Mouse (Mus musculus): ENCODE measurements around the gene Mcrip1. TPM values are rescaled to one million over a fixed set of nuclear protein-coding genes. Genes with fewer than 3 reads are reported as not detected.

The Mcrip1 gene
- 192 and 196 TPM in 2 replicates for polyA plus RNA-seq (2012; rRNA removed)

DNA sequence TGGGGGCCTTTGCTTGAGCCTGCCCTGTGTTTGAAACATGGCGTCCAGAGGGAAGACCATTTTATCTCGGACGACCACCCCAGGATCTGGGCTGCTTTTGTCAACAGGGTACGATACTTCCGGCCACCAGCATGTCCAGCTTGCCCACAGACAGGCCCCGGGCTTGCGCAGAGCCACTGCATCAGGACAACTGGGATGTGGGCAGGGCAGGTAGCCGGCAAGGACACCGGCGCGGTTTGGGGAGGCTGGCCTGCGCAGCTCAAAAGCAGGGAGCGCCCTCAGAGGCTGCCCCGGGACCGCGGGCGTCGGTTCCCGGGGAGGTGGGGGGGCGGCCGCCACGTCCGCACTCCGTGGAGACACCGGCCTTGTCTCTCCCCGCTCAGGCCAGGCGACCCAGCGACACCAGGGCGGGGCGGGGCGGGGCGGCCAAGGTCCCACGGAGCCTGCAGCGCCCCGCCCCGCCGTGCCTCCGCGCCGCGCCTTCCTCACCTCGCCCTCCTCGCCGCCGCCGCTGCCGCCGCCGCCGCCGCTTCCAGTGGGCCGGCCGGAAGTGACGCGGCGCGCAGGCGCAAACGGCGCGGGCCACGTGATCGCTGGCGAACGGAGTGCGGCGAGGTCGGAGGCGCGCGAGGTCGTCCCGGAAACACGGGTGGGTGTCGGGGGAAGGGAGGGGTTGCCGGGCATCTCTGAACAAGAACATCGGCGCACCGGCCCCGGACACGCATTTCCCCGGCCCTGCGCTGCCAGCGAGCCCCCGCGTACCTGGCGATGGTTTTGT lies at the start of gene Mcrip1:
Mcrip1 (minus strand) TSS at position 560 of the 778 bp plus-strand sequence.

DNA sequence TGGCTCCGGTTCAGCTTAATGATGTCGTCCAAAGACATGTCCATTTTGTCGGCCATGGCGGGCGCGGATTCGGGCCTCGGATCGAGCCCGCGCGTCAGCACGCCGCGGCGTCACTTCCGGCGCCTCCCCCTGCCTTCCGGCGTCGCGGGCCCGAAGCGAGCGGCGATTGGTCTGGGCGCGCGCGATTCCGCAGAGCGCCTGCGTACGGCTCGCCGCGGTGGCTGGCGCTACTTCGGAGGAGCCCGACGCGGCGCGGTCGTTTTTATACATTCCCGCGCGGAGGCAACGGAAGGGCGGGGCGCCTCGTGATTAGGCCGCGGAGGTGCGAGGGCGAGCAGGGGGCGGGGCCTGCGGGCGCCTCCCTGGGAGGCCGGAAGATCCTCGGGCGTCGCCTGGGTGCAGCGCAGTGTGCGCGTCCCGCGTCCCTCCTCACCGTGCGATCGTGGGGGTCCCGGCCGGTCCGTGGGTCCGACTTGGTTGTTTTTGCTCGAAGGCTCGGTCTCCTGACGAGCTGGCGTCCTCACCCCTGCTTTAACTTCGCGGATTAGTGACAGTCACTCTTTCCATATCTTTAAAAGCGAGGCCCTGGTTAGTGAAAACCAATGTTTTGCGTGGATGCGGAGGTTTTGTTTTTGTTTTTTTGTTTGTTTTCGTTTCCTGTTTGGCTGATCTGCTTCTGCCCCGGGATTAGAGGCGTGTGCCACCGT lies 48.9 kb upstream of the Mcrip1 start, which contains the start of the genes Alyref and Anapc11:
Alyref (minus strand) TSS at position 83 of the 707 bp plus-strand sequence.
Anapc11 (plus strand) TSS at position 139 of the 707 bp plus-strand sequence.

DNA sequence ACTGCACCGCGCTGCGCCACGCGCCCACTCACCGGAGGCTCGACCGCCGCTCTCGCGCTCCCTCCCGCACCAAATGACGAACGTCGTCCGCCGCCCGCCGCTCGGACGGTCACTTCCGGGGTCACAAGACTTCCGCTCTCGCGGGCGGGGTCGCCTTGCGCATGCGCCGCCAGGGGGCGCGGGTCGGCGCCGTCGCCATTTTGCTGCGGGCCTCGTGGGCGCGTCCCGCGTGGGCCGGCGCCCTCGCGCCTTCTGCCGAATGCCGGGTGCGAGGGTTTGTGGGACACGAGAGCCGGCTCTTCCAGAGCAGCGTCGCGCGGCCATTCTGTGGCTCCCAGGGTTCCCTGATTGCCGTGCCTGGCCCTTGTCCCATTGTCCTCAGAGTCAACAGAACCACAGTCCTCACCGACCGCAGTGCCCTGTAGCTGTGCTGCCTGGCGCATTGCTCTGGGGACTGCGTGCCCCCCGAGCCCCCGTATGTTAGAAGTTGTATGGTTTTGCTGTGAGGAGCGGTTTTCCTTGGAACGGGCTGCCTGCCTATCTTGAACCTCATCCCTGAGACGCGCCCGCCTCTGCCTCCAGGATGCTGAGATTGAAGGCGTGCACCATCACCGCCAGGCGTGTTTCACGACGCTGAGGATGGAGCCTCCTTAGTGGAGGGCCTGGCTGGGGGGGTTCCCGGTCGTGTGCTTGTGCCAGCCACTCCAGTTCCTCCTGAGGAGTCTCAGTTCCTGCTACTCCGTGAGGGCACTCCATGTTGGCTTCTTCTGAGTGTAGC lies 32.2 kb upstream of the Mcrip1 start, which contains the start of gene Arhgdia:
Arhgdia (minus strand) TSS at position 135 of the 778 bp plus-strand sequence.

DNA sequence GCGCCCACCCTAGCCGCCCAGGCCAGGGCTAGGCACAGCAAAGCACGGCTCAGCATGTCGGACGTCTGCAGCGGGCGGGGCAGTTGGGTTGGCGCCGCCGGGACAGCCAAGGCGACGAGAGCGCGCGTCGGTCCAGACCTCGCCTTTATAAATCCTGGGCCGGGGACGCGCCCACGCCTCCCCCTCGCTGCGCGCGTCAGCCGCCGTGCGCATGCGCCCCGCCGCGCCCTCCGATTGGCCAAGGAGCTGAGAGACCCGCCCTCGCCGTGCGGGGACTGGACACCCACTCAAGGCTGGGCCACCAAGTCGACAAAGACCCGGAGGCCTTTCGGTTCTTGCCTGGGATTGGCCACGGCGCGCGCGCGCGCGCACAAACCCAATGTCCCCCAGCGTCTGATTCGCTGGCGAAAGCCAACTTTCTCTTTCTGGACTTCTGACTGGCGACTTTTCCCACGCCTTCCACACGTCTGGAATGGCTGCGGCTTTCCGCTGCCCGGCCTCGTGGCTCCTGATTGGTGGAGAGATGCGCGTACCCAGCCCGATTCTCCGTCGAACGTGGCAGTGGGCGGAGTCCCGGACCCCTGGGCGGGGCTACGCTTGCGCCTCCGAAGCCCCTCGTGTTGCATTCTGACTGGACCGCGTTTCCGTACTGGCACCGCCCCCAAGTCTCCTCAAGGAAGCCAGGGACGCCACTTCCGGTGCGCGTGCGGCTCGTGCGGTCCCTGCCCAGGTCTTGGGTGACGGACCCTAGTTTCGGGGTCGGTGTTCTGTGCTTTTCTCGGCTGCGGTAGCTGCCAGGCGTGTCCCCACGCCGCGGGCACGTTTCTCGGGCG lies 23.4 kb upstream of the Mcrip1 start, which contains the start of gene P4hb:
P4hb (minus strand) TSS at position 502 of the 833 bp plus-strand sequence.

DNA sequence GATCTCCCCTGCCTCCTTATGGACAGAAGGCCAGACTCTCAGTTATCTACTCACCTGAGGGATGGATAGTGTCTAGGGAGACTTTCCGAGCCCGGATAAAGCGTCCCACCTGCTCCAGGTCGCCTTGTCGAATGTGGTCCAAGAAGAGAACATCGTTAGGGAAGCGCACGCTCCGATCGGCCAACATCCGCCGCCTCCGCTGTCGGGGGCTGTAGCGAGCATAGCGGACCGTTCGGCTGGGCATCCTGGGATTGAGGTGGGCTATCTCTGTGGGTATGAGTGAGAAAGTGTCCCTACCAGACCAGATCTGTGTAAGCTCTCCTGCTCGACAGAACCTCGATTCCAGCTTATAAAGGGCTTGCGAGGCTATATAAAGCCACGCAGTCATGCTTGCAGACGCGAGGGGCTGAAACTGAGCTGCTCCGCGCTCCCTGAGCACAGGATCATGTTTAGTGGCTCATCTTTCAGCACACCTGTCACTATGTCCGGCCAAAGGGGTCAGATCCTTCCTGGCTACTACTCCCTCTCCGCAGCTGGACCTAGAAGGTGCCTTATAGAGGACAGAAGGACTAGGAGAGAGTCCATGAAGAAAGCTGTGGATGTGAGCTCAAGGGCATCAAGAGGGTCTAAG lies 1.4 kb upstream of the Mcrip1 start, which contains the start of gene Ppp1r27:
Ppp1r27 (minus strand) TSS at position 323 of the 631 bp plus-strand sequence.

DNA sequence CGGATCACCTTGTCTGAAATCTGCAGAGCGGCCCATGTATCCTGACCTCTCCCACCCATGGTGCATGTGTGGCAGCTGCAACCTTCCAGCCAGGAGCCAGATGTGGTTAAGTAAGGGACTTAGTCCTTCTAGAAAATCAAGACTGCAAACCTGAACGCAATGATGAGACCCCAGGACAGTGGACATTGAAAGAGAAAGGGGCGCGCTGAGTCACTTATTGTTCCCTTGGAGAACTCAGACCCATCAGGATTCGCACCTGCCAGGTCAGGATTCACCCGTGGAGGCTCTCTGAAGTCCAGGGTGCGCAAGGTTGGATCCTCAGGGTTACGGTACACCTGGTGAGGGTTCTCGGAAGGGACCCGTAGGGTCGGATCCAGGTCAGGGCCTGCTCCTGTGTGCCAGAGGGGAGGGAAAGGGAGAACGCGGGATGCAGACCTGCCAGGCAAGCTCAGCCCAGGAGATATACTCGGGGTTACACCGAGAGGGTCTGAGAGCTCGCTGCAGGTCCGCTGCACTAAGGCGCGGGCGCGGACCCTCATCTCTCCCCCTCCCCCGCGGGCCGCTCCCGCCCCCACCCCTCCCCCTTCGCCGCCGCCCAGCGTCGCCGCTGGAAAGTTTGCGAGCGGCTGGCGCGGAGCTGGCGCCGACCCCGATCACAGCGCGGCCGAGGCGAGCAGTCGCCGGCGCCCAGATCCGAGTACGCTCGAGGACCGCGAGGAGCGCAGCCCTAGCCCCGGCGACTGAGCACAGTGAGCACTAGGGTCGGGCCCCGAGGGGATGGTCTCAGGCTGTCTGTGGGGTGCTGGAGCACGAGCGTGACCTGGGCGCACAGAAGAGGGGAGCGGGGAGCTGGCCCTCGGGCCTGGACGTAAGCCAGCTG lies 19.2 kb downstream of the Mcrip1 start, which contains the start of gene Gcgr:
Gcgr (plus strand) TSS at position 615 of the 880 bp plus-strand sequence.

Other genes starting within 250 kb of the Mcrip1 start
- gene Actg1, start 201.2 kb downstream of the Mcrip1 start, polyA plus RNA-seq (2012; rRNA removed) = 1,434 and 1,972 TPM in 2 replicates
- gene Fscn2, start 188.2 kb downstream of the Mcrip1 start, polyA plus RNA-seq (2012; rRNA removed) = 0.49 and 0.66 TPM in 2 replicates
- 107 and 108 TPM in 2 replicates for gene Faap100, start 171.0 kb downstream of the Mcrip1 start, polyA plus RNA-seq (2012; rRNA removed)
- 52.6 and 53.0 TPM in 2 replicates for gene Nploc4, start 112.0 kb downstream of the Mcrip1 start, polyA plus RNA-seq (2012; rRNA removed)
- gene Tspan10, start 107.1 kb downstream of the Mcrip1 start, polyA plus RNA-seq (2012; rRNA removed) = not detected in 2 replicates
- gene Pde6g, start 96.2 kb downstream of the Mcrip1 start, polyA plus RNA-seq (2012; rRNA removed) = 0.32 and 0.56 TPM in 2 replicates
- gene Oxld1, start 91.7 kb downstream of the Mcrip1 start, polyA plus RNA-seq (2012; rRNA removed) = 8.6 and 10.0 TPM in 2 replicates
- 30.3 and 32.5 TPM in 2 replicates for gene Ccdc137, start 91.6 kb downstream of the Mcrip1 start, polyA plus RNA-seq (2012; rRNA removed)
- 42.5 and 46.3 TPM in 2 replicates for gene Arl16, start 82.1 kb downstream of the Mcrip1 start, polyA plus RNA-seq (2012; rRNA removed)
- 107 and 119 TPM in 2 replicates for gene Mrpl12, start 65.1 kb downstream of the Mcrip1 start, polyA plus RNA-seq (2012; rRNA removed)
- 33.0 and 33.5 TPM in 2 replicates for gene Slc25a10, start 57.9 kb downstream of the Mcrip1 start, polyA plus RNA-seq (2012; rRNA removed)
- 0.10 and 0.45 TPM in 2 replicates for gene Gcgr, start 19.0 kb downstream of the Mcrip1 start, polyA plus RNA-seq (2012; rRNA removed)
- gene Ppp1r27, start 1.4 kb upstream of the Mcrip1 start, polyA plus RNA-seq (2012; rRNA removed) = 1.1 TPM in 1 of 2 replicates, not detected in the other
- 153 and 156 TPM in 2 replicates for gene P4hb, start 23.5 kb upstream of the Mcrip1 start, polyA plus RNA-seq (2012; rRNA removed)
- 443 and 473 TPM in 2 replicates for gene Arhgdia, start 31.9 kb upstream of the Mcrip1 start, polyA plus RNA-seq (2012; rRNA removed)
- 83.1 and 83.5 TPM in 2 replicates for gene Alyref, start 48.6 kb upstream of the Mcrip1 start, polyA plus RNA-seq (2012; rRNA removed)
- 185 and 196 TPM in 2 replicates for gene Anapc11, start 48.7 kb upstream of the Mcrip1 start, polyA plus RNA-seq (2012; rRNA removed)
- gene Npb, start 58.8 kb upstream of the Mcrip1 start, polyA plus RNA-seq (2012; rRNA removed) = 0.22 and 0.57 TPM in 2 replicates
- 286 and 294 TPM in 2 replicates for gene Pcyt2, start 68.2 kb upstream of the Mcrip1 start, polyA plus RNA-seq (2012; rRNA removed)
- 67.4 and 67.5 TPM in 2 replicates for gene Sirt7, start 75.5 kb upstream of the Mcrip1 start, polyA plus RNA-seq (2012; rRNA removed)
- gene Mafg, start 83.9 kb upstream of the Mcrip1 start, polyA plus RNA-seq (2012; rRNA removed) = 69.7 and 75.8 TPM in 2 replicates
- 19.2 and 19.8 TPM in 2 replicates for gene Pycr1, start 94.0 kb upstream of the Mcrip1 start, polyA plus RNA-seq (2012; rRNA removed)
- gene Myadml2, start 98.4 kb upstream of the Mcrip1 start, polyA plus RNA-seq (2012; rRNA removed) = 0.63 and 0.74 TPM in 2 replicates
- gene Notum, start 111.4 kb upstream of the Mcrip1 start, polyA plus RNA-seq (2012; rRNA removed) = 7.3 and 7.5 TPM in 2 replicates
- gene Aspscr1, start 123.2 kb upstream of the Mcrip1 start, polyA plus RNA-seq (2012; rRNA removed) = 70.1 and 71.8 TPM in 2 replicates
- 56.6 and 60.2 TPM in 2 replicates for gene Cenpx, start 164.0 kb upstream of the Mcrip1 start, polyA plus RNA-seq (2012; rRNA removed)
- 144 TPM in 2 replicates for gene Lrrc45, start 164.2 kb upstream of the Mcrip1 start, polyA plus RNA-seq (2012; rRNA removed)
- 858 and 954 TPM in 2 replicates for gene Rac3, start 171.7 kb upstream of the Mcrip1 start, polyA plus RNA-seq (2012; rRNA removed)
- gene Dcxr, start 177.6 kb upstream of the Mcrip1 start, polyA plus RNA-seq (2012; rRNA removed) = 6.9 and 7.2 TPM in 2 replicates
- gene Cbr2, start 182.4 kb upstream of the Mcrip1 start, polyA plus RNA-seq (2012; rRNA removed) = 2.5 and 4.2 TPM in 2 replicates
- gene Hmga1b, start 213.1 kb upstream of the Mcrip1 start, polyA plus RNA-seq (2012; rRNA removed) = 0.82 and 1.0 TPM in 2 replicates
- gene Rfng, start 234.5 kb upstream of the Mcrip1 start, polyA plus RNA-seq (2012; rRNA removed) = 118 and 127 TPM in 2 replicates
- gene Gps1, start 234.5 kb upstream of the Mcrip1 start, polyA plus RNA-seq (2012; rRNA removed) = 294 and 308 TPM in 2 replicates
- 38.1 and 38.2 TPM in 2 replicates for gene Dus1l, start 246.7 kb upstream of the Mcrip1 start, polyA plus RNA-seq (2012; rRNA removed)